Mouse (Mus musculus) limb, embryonic 11.5 days (tissue): Measurements from ENCODE around the gene 4632433K11Rik. TPM values are rescaled to one million over a fixed set of nuclear protein-coding genes. Genes with fewer than 3 reads are reported as not detected.
A peak's percentile ranks its signal among the peaks of the same experiment; 100 is the strongest.
"Not testable (repeated sequence)": the region's sequence is repeated elsewhere in the genome, so short reads cannot be mapped to it uniquely, and the experiment has no call there.

Source experiments
- ATAC-seq: fragments of 200-750 bp; cut with Nextera tagmentation; 2 replicates; pipeline ENCODE4 v1.8.0; 2017; ENCODE audit warnings: low read depth; ENCODE audit not compliant: insufficient number of reproducible peaks, low FRiP score, low TSS enrichment
- DNase-seq: peaks from one replicate; pipeline ENCODE4 v3.0.0-alpha.2; 2015; ENCODE audit warnings: low spot score
- H3K27ac ChIP-seq: fragments of 300-500 bp; sonication (generic); replicated peaks from 2 replicates; pipeline ENCODE4 v1.5.1; 2014; ENCODE audit warnings: low read depth, mild to moderate bottlenecking, low read length
- H3K27me3 ChIP-seq: fragments of 300-500 bp; sonication (generic); 2 replicates; pipeline ENCODE4 v1.6.1; 2014; ENCODE audit warnings: mild to moderate bottlenecking, low read length, mixed read lengths; ENCODE audit not compliant: control insufficient read depth, insufficient read depth
- H3K36me3 ChIP-seq: fragments of 300-500 bp; sonication (generic); 2 replicates; pipeline ENCODE4 v1.6.1; 2014; ENCODE audit warnings: mild to moderate bottlenecking, low read length, moderate library complexity, mixed read lengths; ENCODE audit not compliant: control insufficient read depth, insufficient read depth
- H3K4me1 ChIP-seq: fragments of 300-500 bp; sonication (generic); 2 replicates; pipeline ENCODE4 v1.6.1; 2014; ENCODE audit warnings: low read length, mixed read lengths; ENCODE audit not compliant: control insufficient read depth, insufficient read depth
- H3K4me2 ChIP-seq: fragments of 300-500 bp; sonication (generic); 2 replicates; pipeline ENCODE4 v1.6.1; 2014; ENCODE audit warnings: low read depth, mild to moderate bottlenecking, moderate library complexity; ENCODE audit not compliant: severe bottlenecking
- H3K4me3 ChIP-seq: fragments of 300-500 bp; sonication (generic); 2 replicates; pipeline ENCODE4 v1.5.1; 2014; ENCODE audit warnings: low read depth, low read length
- H3K9ac ChIP-seq: fragments of 300-500 bp; sonication (generic); 2 replicates; pipeline ENCODE4 v1.6.1; 2014; ENCODE audit warnings: mild to moderate bottlenecking, low read length
- H3K9me3 ChIP-seq: fragments of 300-500 bp; sonication (generic); 2 replicates; pipeline ENCODE4 v1.6.1; 2016; ENCODE audit warnings: low read length; ENCODE audit not compliant: control insufficient read depth
- WGBS: fragments of 180-500 bp; shearing (Covaris S2); extraction: QIAGEN DNeasy Blood & Tissue Kit; methylation state at CpG from one replicate; pipeline ENCODE4 v1.1.7; 2014; 5-methylcytosine and 5-hydroxymethylcytosine counted together
- polyA plus RNA-seq: library from polyadenylated mRNA; unstranded; fragments of >200 nt; fragmentation: Nextera tagmentation; extraction: Ambion mirVana; gene quantifications from 2 replicates; pipeline ENCODE4 v1.2.1, GENCODE M21; 2014

Gene 4632433K11Rik
- polyA plus RNA-seq, 1 experiment from 2014 or later = not detected

GRCm38 (mm10) chr7:5062360-5063001, 28.6 kb downstream of the 4632433K11Rik start:
- H3K9me3 ChIP-seq = peaks cover 1% of the 10 kb centered on the region; the same call in 1 of the 2 replicates
- H3K36me3 ChIP-seq = peaks cover 5% of the 10 kb centered on the region; the same call in 1 of the 2 replicates
- ATAC-seq = peak; percentile 23
- H3K4me3 ChIP-seq = peak overlapping the region; percentile 72
- WGBS = under 1% methylated on average over 42 of the region's 51 CpGs
- peak; percentile 85 for DNase-seq
- peak overlapping the region; percentile 95 for H3K27ac ChIP-seq
- H3K27me3 ChIP-seq = peaks cover 7% of the 10 kb centered on the region
- peak overlapping the region; percentile 76 for H3K9ac ChIP-seq
- H3K4me2 ChIP-seq = peak overlapping the region; percentile 98
- peaks cover 8% of the 10 kb centered on the region for H3K4me1 ChIP-seq

- peaks cover 15% of the 10 kb centered on the region for H3K36me3 ChIP-seq
- DNase-seq (no peak), ATAC-seq (no peak)
- H3K27ac ChIP-seq = no peak overlapping the region
- H3K4me2 ChIP-seq = no peak overlapping the region
- H3K9me3 ChIP-seq = no peaks in the 10 kb centered on the region
- H3K9ac ChIP-seq = no peak overlapping the region
- WGBS = 96% methylated on average over 6 of the region's 6 CpGs
- no peaks in the 10 kb centered on the region for H3K27me3 ChIP-seq
- no peak overlapping the region for H3K4me3 ChIP-seq
- peaks cover 7% of the 10 kb centered on the region for H3K4me1 ChIP-seq
Observed at GRCm38 (mm10) chr7:5064886-5065285, 31.0 kb downstream of the 4632433K11Rik start.

GRCm38 (mm10) chr7:5073586-5073985, 39.7 kb downstream of the 4632433K11Rik start:
- no peaks in the 10 kb centered on the region for H3K27me3 ChIP-seq
- H3K36me3 ChIP-seq = peaks cover 30% of the 10 kb centered on the region
- DNase-seq = no peak
- no peak overlapping the region for H3K27ac ChIP-seq
- ATAC-seq = no peak
- WGBS = 96% methylated on average over 1 of the region's 1 CpGs
- H3K9ac ChIP-seq = no peak overlapping the region
- H3K9me3 ChIP-seq = no peaks in the 10 kb centered on the region
- H3K4me3 ChIP-seq = no peak overlapping the region
- H3K4me1 ChIP-seq = no peaks in the 10 kb centered on the region
- no peak overlapping the region for H3K4me2 ChIP-seq

GRCm38 (mm10) chr7:5074984-5075383, 41.1 kb downstream of the 4632433K11Rik start:
- Histone ChIP-seq H3K4me3 (no peak overlapping the region), H3K9ac (no peak overlapping the region), H3K36me3 (peaks cover 32% of the 10 kb centered on the region), H3K9me3 (no peaks in the 10 kb centered on the region), H3K4me1 (no peaks in the 10 kb centered on the region), H3K27me3 (no peaks in the 10 kb centered on the region), H3K4me2 (no peak overlapping the region), H3K27ac (no peak overlapping the region)
- DNase-seq (no peak), ATAC-seq (no peak)
- WGBS = 97% methylated on average over 5 of the region's 5 CpGs

- Histone ChIP-seq H3K4me1 (no peaks in the 10 kb centered on the region), H3K9ac (no peak overlapping the region), H3K27ac (no peak overlapping the region), H3K9me3 (no peaks in the 10 kb centered on the region), H3K4me3 (no peak overlapping the region), H3K4me2 (no peak overlapping the region), H3K27me3 (no peaks in the 10 kb centered on the region), H3K36me3 (peaks cover 24% of the 10 kb centered on the region)
- WGBS = 84% methylated on average over 2 of the region's 2 CpGs
- ATAC-seq (no peak), DNase-seq (no peak)
Observed at GRCm38 (mm10) chr7:5076931-5077330, 43.0 kb downstream of the 4632433K11Rik start.

- not testable (repeated sequence) for H3K9ac ChIP-seq, H3K4me1 ChIP-seq, H3K9me3 ChIP-seq, H3K27me3 ChIP-seq, DNase-seq
- Histone ChIP-seq H3K4me2 (peak overlapping the region; percentile 37; the same call in 1 of the 2 replicates), H3K36me3 (peaks cover 22% of the 10 kb centered on the region), H3K27ac (peak overlapping the region; percentile 84; the same call in 1 of the 2 replicates), H3K4me3 (peak overlapping the region; percentile 96)
- 48% methylated on average over 9 of the region's 13 CpGs for WGBS
- ATAC-seq = peak; percentile 24
Observed at GRCm38 (mm10) chr7:5079365-5080009, 45.6 kb downstream of the 4632433K11Rik start.

GRCm38 (mm10) chr7:5080010-5080751, 46.3 kb downstream of the 4632433K11Rik start, which contains the start of gene Epn1:
Gene Epn1, plus strand, starts transcription at chr7:5080235.
- peaks cover 19% of the 10 kb centered on the region for H3K36me3 ChIP-seq

GRCm38 (mm10) chr7:5080815-5081214, 46.9 kb downstream of the 4632433K11Rik start:
- ATAC-seq (no peak), DNase-seq (peak; percentile 33)
- H3K36me3 ChIP-seq = peaks cover 18% of the 10 kb centered on the region
- no peak overlapping the region for H3K27ac ChIP-seq
- no peaks in the 10 kb centered on the region for H3K9me3 ChIP-seq
- H3K4me2 ChIP-seq = peak overlapping the region; percentile 37
- H3K27me3 ChIP-seq = no peaks in the 10 kb centered on the region
- H3K4me3 ChIP-seq = peak overlapping the region; percentile 96
- no peaks in the 10 kb centered on the region for H3K4me1 ChIP-seq
- 20% methylated on average over 6 of the region's 6 CpGs for WGBS
- H3K9ac ChIP-seq = peak overlapping the region; percentile 92

More at GRCm38 (mm10) chr7:5080010-5080751, 46.3 kb downstream of the 4632433K11Rik start, which contains the start of gene Epn1:
- Histone ChIP-seq H3K4me1 (no peaks in the 10 kb centered on the region), H3K4me3 (peak within 1 kb of the TSS; percentile 96), H3K9ac (peak within 1 kb of the TSS; percentile 92), H3K27me3 (no peaks in the 10 kb centered on the region), H3K9me3 (no peaks in the 10 kb centered on the region), H3K27ac (peak within 1 kb of the TSS; percentile 84), H3K4me2 (peak within 1 kb of the TSS; percentile 37)
- peak; percentile 96 for ATAC-seq
- peak; percentile 96 for DNase-seq
- WGBS = under 1% methylated on average over 63 of the region's 81 CpGs
